Mouse (Mus musculus) liver, embryonic 14.5 days (tissue): ENCODE data around the gene Agbl1.

Source experiments
- CTCF ChIP-seq: IDR thresholded peaks from 2 replicates; pipeline ENCODE4 v1.5.1; 2016; ENCODE audit warnings: antibody characterized with exemption, low read depth, control low read depth
- EP300 ChIP-seq: IDR thresholded peaks from 2 replicates; pipeline ENCODE4 v1.6.1; 2016; ENCODE audit warnings: antibody characterized with exemption, low read depth

DNA sequence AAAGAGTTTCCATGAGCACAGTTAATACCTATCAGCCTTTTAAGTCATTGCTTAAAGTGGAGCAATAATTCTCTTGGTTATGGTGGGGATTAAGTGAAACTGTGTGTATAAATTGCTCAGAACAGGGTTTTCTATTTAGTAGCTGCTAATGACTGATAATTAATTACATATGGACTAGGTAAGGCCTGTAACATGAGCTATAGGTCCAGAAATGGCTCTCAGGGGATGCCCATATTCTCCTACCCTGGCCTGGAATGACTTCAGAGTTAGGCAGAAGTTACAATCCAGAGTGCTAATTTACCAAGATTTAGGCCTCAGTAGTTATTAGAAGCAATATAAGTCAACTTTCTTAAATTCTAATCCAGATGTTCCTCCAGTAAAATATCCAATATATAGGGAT, 317.6 kb downstream of the Agbl1 start:
- no peak for TF ChIP-seq CTCF
- TF ChIP-seq EP300, result no peak
